Mouse (Mus musculus) CD4-positive, CD25-positive, alpha-beta regulatory T cell, adult 4 months (primary cell): Measurements from ENCODE around the gene Clasp2. TPM values are rescaled to one million over a fixed set of nuclear protein-coding genes. Genes with fewer than 3 reads are reported as not detected.
"Not testable (repeated sequence)": the region's sequence is repeated elsewhere in the genome, so short reads cannot be mapped to it uniquely, and the experiment has no call there.

Source experiments
- ATAC-seq: one replicate; pipeline ENCODE4 v1.8.0; 2017
- polyA plus RNA-seq, 2 experiments: library from polyadenylated mRNA; unstranded; fragments of 100-300 nt; shearing (Covaris generic); gene quantifications; one replicate each; pipeline ENCODE4 v1.2.1; 2017

Gene Clasp2
- polyA plus RNA-seq, 2 experiments from 2014 or later = 6.8 to 10.5 TPM

DNA sequence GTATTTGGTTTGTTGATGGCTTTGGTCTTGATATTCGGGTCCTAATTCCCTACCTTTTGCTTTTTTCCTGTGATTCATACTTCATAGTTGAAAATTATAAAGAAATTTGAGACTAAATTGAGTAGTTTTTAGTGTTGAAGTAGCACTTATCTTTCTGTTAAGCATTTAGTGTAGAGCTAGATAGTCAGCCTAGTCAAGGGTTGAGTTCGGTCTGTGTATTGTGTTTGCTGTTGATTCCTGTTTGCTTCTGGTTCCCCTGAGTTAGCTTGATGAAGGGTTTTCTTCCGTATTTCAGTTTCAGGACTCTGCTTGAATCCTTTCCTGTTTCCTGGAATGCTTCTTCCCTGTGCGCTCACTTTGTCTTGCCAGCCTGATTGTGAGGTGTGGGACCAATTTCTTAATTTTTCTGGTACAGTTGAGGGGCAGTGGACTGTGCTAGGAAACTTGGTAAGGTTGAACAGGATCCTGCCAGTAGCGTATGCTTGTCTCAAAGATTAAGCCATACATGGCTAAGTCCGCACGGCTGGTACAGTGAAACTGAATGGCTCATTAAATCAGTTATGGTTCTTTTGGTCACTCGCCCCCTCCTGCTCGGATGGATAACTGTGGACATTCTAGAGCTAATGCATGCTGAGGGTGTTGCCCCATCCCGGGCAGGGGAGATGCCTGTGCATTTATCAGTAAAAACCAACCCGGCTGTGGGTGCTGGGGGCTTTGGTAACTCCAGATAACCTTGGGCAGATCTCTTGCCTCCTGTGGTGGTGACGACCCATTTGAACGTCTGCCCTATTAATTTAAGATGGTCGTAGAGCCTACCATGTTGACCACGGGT is 14.8 kb downstream of the Clasp2 start:
- no peak for ATAC-seq

- no peak for ATAC-seq
Measured at GRCm38 (mm10) chr9:113758472-113758871, 17.2 kb downstream of the Clasp2 start.

DNA sequence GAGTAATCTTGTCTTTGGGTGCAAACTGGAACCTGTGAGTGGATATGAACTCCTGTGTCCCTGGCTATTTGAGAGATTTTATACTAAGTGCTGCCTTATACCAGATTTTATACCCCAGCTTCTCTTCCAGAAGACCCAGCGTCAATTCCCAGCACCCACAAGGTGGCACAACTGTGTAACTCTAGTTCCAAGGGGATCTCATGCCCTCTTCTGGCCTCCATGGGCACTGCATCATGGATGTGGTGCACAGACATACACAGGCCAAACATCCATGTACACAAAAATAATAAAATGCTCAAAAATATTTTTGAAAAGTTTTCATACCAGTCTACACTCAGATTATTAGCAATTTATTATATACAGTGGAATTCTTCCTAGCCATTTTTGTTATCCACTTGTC is 18.4 kb downstream of the Clasp2 start:
- ATAC-seq = no peak

DNA sequence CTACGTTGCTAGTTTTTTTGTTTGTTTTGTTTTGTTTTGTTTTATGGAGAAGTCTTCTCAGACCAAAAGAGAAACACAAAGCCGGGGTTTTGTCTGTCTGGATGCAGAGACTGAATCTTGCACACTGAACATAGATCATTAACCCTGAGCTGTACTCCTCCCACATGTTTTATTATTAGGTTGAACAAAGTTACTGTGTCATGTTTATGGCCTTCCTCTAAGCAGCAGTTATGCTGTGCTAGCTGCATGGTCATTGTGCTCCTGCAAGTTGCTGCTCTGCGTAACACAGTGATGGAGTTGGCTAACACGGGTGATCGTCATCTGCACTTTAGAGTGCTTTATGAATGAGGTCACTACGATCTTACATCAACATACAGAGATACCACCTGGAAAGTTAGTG is 21.1 kb downstream of the Clasp2 start:
- no peak for ATAC-seq

DNA sequence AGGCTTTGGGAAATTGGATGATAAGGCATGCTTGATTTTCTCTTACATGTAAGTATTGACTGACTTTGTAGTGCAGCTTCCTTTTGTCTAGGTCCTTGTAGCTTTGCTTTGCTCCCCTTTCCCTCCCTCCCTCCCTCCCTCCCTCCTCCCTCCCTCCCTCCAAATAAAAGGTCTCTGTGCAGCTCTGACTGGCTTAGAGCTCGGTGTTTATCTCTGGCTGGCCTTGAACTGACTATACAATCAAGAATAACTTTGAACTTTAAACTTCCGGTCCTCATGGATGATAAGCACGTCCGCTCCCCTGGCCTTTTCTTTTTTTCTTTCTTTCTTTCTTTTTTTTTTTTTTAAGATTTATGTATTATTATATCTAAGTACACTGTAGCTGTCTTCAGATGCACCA is 21.9 kb downstream of the Clasp2 start:
- no peak for ATAC-seq

DNA sequence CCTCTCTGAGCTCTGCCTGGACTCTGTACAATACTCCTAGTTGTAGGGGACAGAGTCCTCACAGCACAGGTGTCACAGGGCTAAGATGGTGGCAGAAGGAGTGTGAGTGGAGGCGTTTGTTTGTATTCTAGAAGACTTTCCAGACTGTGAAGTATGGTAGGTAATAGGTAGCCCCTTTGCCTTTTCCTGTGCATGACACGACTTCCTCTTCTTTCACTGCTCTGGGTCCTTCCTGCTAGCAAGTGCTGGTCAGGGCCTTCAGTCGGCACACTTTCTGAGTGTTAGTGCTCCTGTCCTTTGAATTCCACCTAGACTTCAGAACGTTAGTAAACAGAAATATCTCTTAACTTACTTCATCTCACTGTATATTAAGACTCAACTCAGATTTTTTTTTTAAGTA is 29.4 kb downstream of the Clasp2 start:
- peak; percentile 39 for ATAC-seq

- ATAC-seq = no peak
Measured at GRCm38 (mm10) chr9:113780863-113781262, 39.6 kb downstream of the Clasp2 start.

GRCm38 (mm10) chr9:113782362-113783005 is 41.2 kb downstream of the Clasp2 start:
- ATAC-seq = no peak

GRCm38 (mm10) chr9:113783674-113784073 is 42.4 kb downstream of the Clasp2 start:
- ATAC-seq = no peak

GRCm38 (mm10) chr9:113789283-113789682 is 48.0 kb downstream of the Clasp2 start:
- ATAC-seq = not testable (repeated sequence)

GRCm38 (mm10) chr9:113792651-113793512 is 51.6 kb downstream of the Clasp2 start:
- ATAC-seq = peak; percentile 69

GRCm38 (mm10) chr9:113793513-113793905 is 52.2 kb downstream of the Clasp2 start:
- ATAC-seq = no peak

- no peak for ATAC-seq
Measured at GRCm38 (mm10) chr9:113793966-113794365, 52.7 kb downstream of the Clasp2 start.

GRCm38 (mm10) chr9:113797206-113797605 is 55.9 kb downstream of the Clasp2 start:
- no peak for ATAC-seq

DNA sequence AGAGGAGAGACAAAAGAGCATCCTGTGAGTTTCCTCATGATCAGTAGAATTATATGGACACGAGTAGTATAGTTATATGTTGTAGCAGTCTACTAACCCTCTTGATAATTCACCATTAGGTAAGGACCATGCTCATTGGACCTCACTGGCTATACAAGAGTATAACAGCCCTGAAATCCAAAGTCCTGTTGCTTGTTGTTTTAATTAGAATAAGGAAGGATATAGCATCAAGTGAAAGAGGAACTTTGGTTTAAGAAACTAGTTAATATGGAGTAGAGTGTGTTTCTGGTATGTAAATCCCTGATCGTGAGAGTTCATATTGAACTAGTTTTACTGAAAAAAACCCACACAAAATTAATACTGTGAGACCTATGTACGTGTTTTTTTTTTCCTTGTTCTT is 59.4 kb downstream of the Clasp2 start:
- no peak for ATAC-seq

- no peak for ATAC-seq
Measured at GRCm38 (mm10) chr9:113802734-113803133, 61.5 kb downstream of the Clasp2 start.

GRCm38 (mm10) chr9:113803751-113804150 is 62.5 kb downstream of the Clasp2 start:
- no peak for ATAC-seq

DNA sequence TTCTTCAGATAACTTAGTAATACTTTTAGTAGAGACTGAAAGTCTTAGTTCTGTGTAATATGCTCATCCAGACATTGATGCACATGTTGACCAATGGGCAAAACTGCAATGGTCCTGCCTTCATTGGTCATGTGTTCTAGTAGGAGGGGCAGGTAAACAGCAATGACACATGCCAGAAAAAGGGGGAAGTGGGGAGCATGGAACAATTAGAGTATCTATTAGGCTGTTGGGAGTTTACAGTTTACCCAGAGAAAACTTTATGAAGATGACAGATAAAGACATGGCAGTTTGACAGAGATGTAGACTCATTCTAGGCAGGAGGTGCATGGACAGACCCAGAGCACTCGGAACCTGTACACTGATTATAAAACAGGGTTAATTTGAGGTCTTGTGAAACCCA is 64.1 kb downstream of the Clasp2 start:
- no peak for ATAC-seq

- no peak for ATAC-seq
Measured at GRCm38 (mm10) chr9:113811327-113811726, 70.1 kb downstream of the Clasp2 start.

GRCm38 (mm10) chr9:113811957-113812670 is 70.8 kb downstream of the Clasp2 start:
- peak; percentile 84 for ATAC-seq

DNA sequence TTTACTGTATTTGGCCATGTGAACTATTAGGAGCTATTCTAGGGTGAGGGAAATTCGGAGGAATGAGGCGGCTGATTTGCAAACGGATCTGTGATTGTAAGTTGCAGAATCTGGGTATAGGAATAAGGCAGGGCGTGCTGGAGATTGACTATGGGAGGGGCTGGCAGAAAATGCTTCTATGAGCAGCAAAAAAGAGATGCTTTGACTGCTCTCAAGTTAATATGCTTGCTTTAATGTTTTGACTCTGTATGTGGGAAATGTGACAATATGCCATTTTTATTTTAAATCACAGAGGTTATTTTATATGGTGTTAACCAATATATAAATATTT is 71.4 kb downstream of the Clasp2 start:
- ATAC-seq = peak; percentile 38

DNA sequence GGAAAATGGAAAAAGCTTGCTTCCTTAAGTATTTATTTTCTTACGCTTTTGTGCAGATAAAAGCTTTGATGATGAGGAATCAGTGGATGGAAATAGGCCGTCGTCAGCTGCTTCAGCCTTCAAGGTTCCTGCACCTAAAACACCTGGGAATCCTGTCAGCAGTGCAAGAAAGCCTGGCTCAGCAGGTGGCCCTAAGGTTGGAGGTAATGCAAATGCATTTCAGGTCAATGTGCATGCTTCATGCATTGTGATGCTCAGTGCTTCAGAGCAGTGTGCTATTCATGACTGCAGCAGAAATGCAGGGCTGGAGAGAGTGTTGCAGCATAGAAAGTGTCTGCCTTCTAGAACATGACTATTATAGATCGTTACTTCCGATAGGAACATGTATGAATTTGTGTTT is 71.8 kb downstream of the Clasp2 start:
- ATAC-seq = no peak

DNA sequence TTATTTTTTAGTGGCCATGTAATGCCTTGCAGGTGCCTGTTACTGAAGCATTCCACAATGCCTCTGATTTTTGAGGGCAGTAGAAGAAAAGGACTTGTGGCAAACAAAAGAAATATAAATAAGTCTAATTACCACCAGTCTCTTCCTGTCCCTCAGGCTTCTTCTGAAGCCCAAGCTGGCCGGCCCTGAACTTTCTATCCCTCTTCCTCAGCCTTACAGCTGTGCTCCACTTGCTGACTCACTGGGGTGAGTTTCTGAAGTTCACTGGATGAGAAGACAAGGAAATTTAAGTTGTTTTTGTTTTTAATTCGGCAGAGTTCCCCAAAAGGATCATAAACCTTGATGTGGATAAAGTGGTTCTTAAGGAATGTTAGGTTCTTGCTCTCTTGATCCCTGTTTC is 74.6 kb downstream of the Clasp2 start:
- ATAC-seq = no peak
